Mouse (Mus musculus): ENCODE data around the gene Magi2. TPM values are rescaled to one million over a fixed set of nuclear protein-coding genes. Genes with fewer than 3 reads are reported as not detected.
A peak's percentile ranks its signal among the peaks of the same experiment; 100 is the strongest.

Magi2 gene
- polyA plus RNA-seq, 1 experiment from 2014 or later: 3.0 TPM

GRCm38 (mm10) chr5:20362154-20362553 lies 1135.3 kb downstream of the Magi2 start:
- H3K27ac ChIP-seq (replicated peaks; ENCODE audit: low read depth, low read length): no peak overlapping the region
- no peak overlapping the region for H3K4me3 ChIP-seq (ENCODE audit: low read depth, low read length)
- H3K4me1 ChIP-seq (ENCODE audit: control insufficient read depth, insufficient read depth, low read length): no peaks in the 10 kb centered on the region
- no peaks in the 10 kb centered on the region for H3K36me3 ChIP-seq (replicated peaks; ENCODE audit: control insufficient read depth, insufficient read depth, low read depth, low read length)
- ATAC-seq (replicated peaks; ENCODE audit: insufficient number of reproducible peaks, low FRiP score, low TSS enrichment, low read depth): no peak
- no peaks in the 10 kb centered on the region for H3K27me3 ChIP-seq (ENCODE audit: control insufficient read depth, insufficient read depth, low read length)
- WGBS: 90% methylated on average over 3 of the region's 3 CpGs
- peak; percentile 3 for DNase-seq (ENCODE audit: low spot score)
- H3K4me2 ChIP-seq (ENCODE audit: low read depth, low read length): no peak overlapping the region
- no peak overlapping the region for H3K9ac ChIP-seq (replicated peaks; ENCODE audit: low read length)
- H3K9me3 ChIP-seq (replicated peaks; ENCODE audit: control insufficient read depth, low read length): no peaks in the 10 kb centered on the region

GRCm38 (mm10) chr5:20363216-20363615 lies 1136.4 kb downstream of the Magi2 start:
- Histone ChIP-seq H3K4me1 (ENCODE audit: control insufficient read depth, insufficient read depth, low read length) (no peaks in the 10 kb centered on the region), H3K4me2 (ENCODE audit: low read depth, low read length) (no peak overlapping the region), H3K9ac (replicated peaks; ENCODE audit: low read length) (no peak overlapping the region), H3K4me3 (ENCODE audit: low read depth, low read length) (no peak overlapping the region), H3K27ac (replicated peaks; ENCODE audit: low read depth, low read length) (no peak overlapping the region), H3K9me3 (replicated peaks; ENCODE audit: control insufficient read depth, low read length) (no peaks in the 10 kb centered on the region), H3K27me3 (ENCODE audit: control insufficient read depth, insufficient read depth, low read length) (no peaks in the 10 kb centered on the region), H3K36me3 (replicated peaks; ENCODE audit: control insufficient read depth, insufficient read depth, low read depth, low read length) (no peaks in the 10 kb centered on the region)
- 74% methylated on average over 5 of the region's 5 CpGs for WGBS
- no peak for ATAC-seq (replicated peaks; ENCODE audit: insufficient number of reproducible peaks, low FRiP score, low TSS enrichment, low read depth)
- no peak for DNase-seq (ENCODE audit: low spot score)

GRCm38 (mm10) chr5:20373586-20373985 lies 1146.8 kb downstream of the Magi2 start:
- 79% methylated on average over 1 of the region's 1 CpGs for WGBS
- no peaks in the 10 kb centered on the region for H3K36me3 ChIP-seq (replicated peaks; ENCODE audit: control insufficient read depth, insufficient read depth, low read depth, low read length)
- ATAC-seq (replicated peaks; ENCODE audit: insufficient number of reproducible peaks, low FRiP score, low TSS enrichment, low read depth): no peak
- H3K4me2 ChIP-seq (ENCODE audit: low read depth, low read length): no peak overlapping the region
- H3K27me3 ChIP-seq (ENCODE audit: control insufficient read depth, insufficient read depth, low read length): no peaks in the 10 kb centered on the region
- H3K9ac ChIP-seq (replicated peaks; ENCODE audit: low read length): no peak overlapping the region
- no peak overlapping the region for H3K4me3 ChIP-seq (ENCODE audit: low read depth, low read length)
- no peak overlapping the region for H3K27ac ChIP-seq (replicated peaks; ENCODE audit: low read depth, low read length)
- no peak for DNase-seq (ENCODE audit: low spot score)
- H3K4me1 ChIP-seq (ENCODE audit: control insufficient read depth, insufficient read depth, low read length): no peaks in the 10 kb centered on the region
- no peaks in the 10 kb centered on the region for H3K9me3 ChIP-seq (replicated peaks; ENCODE audit: control insufficient read depth, low read length)

GRCm38 (mm10) chr5:20378071-20378800 lies 1151.4 kb downstream of the Magi2 start:
- no peak overlapping the region for H3K9ac ChIP-seq (replicated peaks; ENCODE audit: low read length)
- no peaks in the 10 kb centered on the region for H3K9me3 ChIP-seq (replicated peaks; ENCODE audit: control insufficient read depth, low read length)
- ATAC-seq (replicated peaks; ENCODE audit: insufficient number of reproducible peaks, low FRiP score, low TSS enrichment, low read depth) (no peak), DNase-seq (ENCODE audit: low spot score) (no peak)
- no peaks in the 10 kb centered on the region for H3K27me3 ChIP-seq (ENCODE audit: control insufficient read depth, insufficient read depth, low read length)
- no peak overlapping the region for H3K4me2 ChIP-seq (ENCODE audit: low read depth, low read length)
- H3K27ac ChIP-seq (replicated peaks; ENCODE audit: low read depth, low read length): no peak overlapping the region
- no peaks in the 10 kb centered on the region for H3K36me3 ChIP-seq (replicated peaks; ENCODE audit: control insufficient read depth, insufficient read depth, low read depth, low read length)
- H3K4me3 ChIP-seq (ENCODE audit: low read depth, low read length): no peak overlapping the region
- 84% methylated on average over 11 of the region's 11 CpGs for WGBS
- no peaks in the 10 kb centered on the region for H3K4me1 ChIP-seq (ENCODE audit: control insufficient read depth, insufficient read depth, low read length)

GRCm38 (mm10) chr5:20404533-20404932 lies 1177.7 kb downstream of the Magi2 start:
- ATAC-seq (replicated peaks; ENCODE audit: insufficient number of reproducible peaks, low FRiP score, low TSS enrichment, low read depth): no peak
- 86% methylated on average over 5 of the region's 5 CpGs for WGBS
- no peaks in the 10 kb centered on the region for H3K27me3 ChIP-seq (ENCODE audit: control insufficient read depth, insufficient read depth, low read length)
- H3K36me3 ChIP-seq (replicated peaks; ENCODE audit: control insufficient read depth, insufficient read depth, low read depth, low read length): no peaks in the 10 kb centered on the region
- H3K9me3 ChIP-seq (replicated peaks; ENCODE audit: control insufficient read depth, low read length): no peaks in the 10 kb centered on the region
- no peak overlapping the region for H3K27ac ChIP-seq (replicated peaks; ENCODE audit: low read depth, low read length)
- no peak overlapping the region for H3K4me3 ChIP-seq (ENCODE audit: low read depth, low read length)
- H3K4me2 ChIP-seq (ENCODE audit: low read depth, low read length): no peak overlapping the region
- H3K9ac ChIP-seq (replicated peaks; ENCODE audit: low read length): no peak overlapping the region
- H3K4me1 ChIP-seq (ENCODE audit: control insufficient read depth, insufficient read depth, low read length): no peaks in the 10 kb centered on the region
- no peak for DNase-seq (ENCODE audit: low spot score)

- Histone ChIP-seq H3K27ac (replicated peaks; ENCODE audit: low read depth, low read length) (no peak overlapping the region), H3K4me1 (ENCODE audit: control insufficient read depth, insufficient read depth, low read length) (no peaks in the 10 kb centered on the region), H3K36me3 (replicated peaks; ENCODE audit: control insufficient read depth, insufficient read depth, low read depth, low read length) (no peaks in the 10 kb centered on the region), H3K9me3 (replicated peaks; ENCODE audit: control insufficient read depth, low read length) (no peaks in the 10 kb centered on the region), H3K27me3 (ENCODE audit: control insufficient read depth, insufficient read depth, low read length) (no peaks in the 10 kb centered on the region), H3K4me3 (ENCODE audit: low read depth, low read length) (no peak overlapping the region), H3K4me2 (ENCODE audit: low read depth, low read length) (no peak overlapping the region), H3K9ac (replicated peaks; ENCODE audit: low read length) (no peak overlapping the region)
- 93% methylated on average over 4 of the region's 4 CpGs for WGBS
- no peak for DNase-seq (ENCODE audit: low spot score)
- no peak for ATAC-seq (replicated peaks; ENCODE audit: insufficient number of reproducible peaks, low FRiP score, low TSS enrichment, low read depth)
Measured at GRCm38 (mm10) chr5:20406626-20407025, 1179.8 kb downstream of the Magi2 start.

- Histone ChIP-seq H3K9me3 (replicated peaks; ENCODE audit: control insufficient read depth, low read length) (no peaks in the 10 kb centered on the region), H3K4me3 (ENCODE audit: low read depth, low read length) (no peak overlapping the region), H3K9ac (replicated peaks; ENCODE audit: low read length) (no peak overlapping the region), H3K4me2 (ENCODE audit: low read depth, low read length) (no peak overlapping the region), H3K27ac (replicated peaks; ENCODE audit: low read depth, low read length) (no peak overlapping the region), H3K36me3 (replicated peaks; ENCODE audit: control insufficient read depth, insufficient read depth, low read depth, low read length) (no peaks in the 10 kb centered on the region), H3K4me1 (ENCODE audit: control insufficient read depth, insufficient read depth, low read length) (no peaks in the 10 kb centered on the region), H3K27me3 (ENCODE audit: control insufficient read depth, insufficient read depth, low read length) (no peaks in the 10 kb centered on the region)
- ATAC-seq (replicated peaks; ENCODE audit: insufficient number of reproducible peaks, low FRiP score, low TSS enrichment, low read depth) (no peak), DNase-seq (ENCODE audit: low spot score) (no peak)
Measured at GRCm38 (mm10) chr5:20415320-20415719, 1188.5 kb downstream of the Magi2 start.

GRCm38 (mm10) chr5:20417348-20417747 lies 1190.5 kb downstream of the Magi2 start:
- H3K4me2 ChIP-seq (ENCODE audit: low read depth, low read length): no peak overlapping the region
- no peak overlapping the region for H3K27ac ChIP-seq (replicated peaks; ENCODE audit: low read depth, low read length)
- H3K4me3 ChIP-seq (ENCODE audit: low read depth, low read length): no peak overlapping the region
- H3K9ac ChIP-seq (replicated peaks; ENCODE audit: low read length): no peak overlapping the region
- H3K9me3 ChIP-seq (replicated peaks; ENCODE audit: control insufficient read depth, low read length): no peaks in the 10 kb centered on the region
- no peaks in the 10 kb centered on the region for H3K36me3 ChIP-seq (replicated peaks; ENCODE audit: control insufficient read depth, insufficient read depth, low read depth, low read length)
- no peak for ATAC-seq (replicated peaks; ENCODE audit: insufficient number of reproducible peaks, low FRiP score, low TSS enrichment, low read depth)
- H3K27me3 ChIP-seq (ENCODE audit: control insufficient read depth, insufficient read depth, low read length): no peaks in the 10 kb centered on the region
- DNase-seq (ENCODE audit: low spot score): no peak
- no peaks in the 10 kb centered on the region for H3K4me1 ChIP-seq (ENCODE audit: control insufficient read depth, insufficient read depth, low read length)
